In genomic region chr10:35586251-35586650, GRCm38 (mm10) we compare ENCODE assay signal across 25 mouse cellular contexts.
A peak's percentile ranks its signal among the peaks of the same experiment; 100 is the strongest.
DNase-seq lines count a peak whose midpoint lies in the region; ATAC-seq lines count a peak whose summit lies in the region.
"Had no signal": no experiment of that assay in that cellular context is flagged by ENCODE, and none has a peak within 500 bp of the region (broad histone marks: within the 10 kb centered on the region; RNA-seq: fewer than 3 reads in every experiment).

No protein-coding gene starts in this region.

- H3K9ac ChIP-seq in kidney, embryonic 14.5 days (ENCODE audit: low read depth, low read length) = no peak overlapping the region
- H3K9ac ChIP-seq: embryonic facial prominence, embryonic 15.5 days; hindbrain, embryonic 13.5 days; intestine, embryonic 15.5 days had no signal

- H3K27ac ChIP-seq in kidney, embryonic 14.5 days (ENCODE audit: low read depth, low read length) = no peak overlapping the region
- H3K27ac ChIP-seq: embryonic facial prominence, embryonic 15.5 days; forebrain, embryonic 10.5 days; heart, embryonic 10.5 days; hindbrain, embryonic 13.5 days; intestine, embryonic 15.5 days had no signal

- 79% methylated on average over 1 of the region's 1 CpGs for WGBS in kidney, embryonic 14.5 days

- peak; percentile 20 to 32 for DNase-seq in cerebellum, postnatal 10 days
- no peak for DNase-seq in cerebellum, adult 9-11 months
- DNase-seq in retina, postnatal 1 day = peak; percentile 4
- DNase-seq in retina, embryonic 14.5 days (ENCODE audit: low spot score) = no peak
- peak; percentile 2 for DNase-seq in adipocyte (ENCODE audit: low spot score)
- no peak for DNase-seq in frontal cortex, postnatal 25 days (ENCODE audit: low spot score in 2 of 2)
- DNase-seq: adrenal gland, adult 8-10 months; adrenal gland, postnatal 36 days; cerebellum, adult 11 months; cerebellum, adult 8-10 months; cerebellum, postnatal 36 days; gastrocnemius, postnatal 10 days; heart, adult 18-20 months; heart, postnatal 10 days; heart, postnatal 4 days; kidney, adult 2 months had no signal

- no peak overlapping the region for H3K4me3 ChIP-seq in kidney, embryonic 14.5 days (ENCODE audit: low read length)
- H3K4me3 ChIP-seq: embryonic facial prominence, embryonic 15.5 days; erythroblast, embryonic 14.5 days; forebrain, embryonic 10.5 days; heart, embryonic 10.5 days; hindbrain, embryonic 13.5 days; intestine, embryonic 15.5 days had no signal

- no peak overlapping the region for H3K4me2 ChIP-seq in kidney, embryonic 14.5 days (replicated peaks; ENCODE audit: low read depth, low read length)
- H3K4me2 ChIP-seq: embryonic facial prominence, embryonic 15.5 days; hindbrain, embryonic 13.5 days; intestine, embryonic 15.5 days had no signal

- H3K27me3 ChIP-seq in kidney, embryonic 14.5 days (ENCODE audit: control insufficient read depth, insufficient read depth, low read length) = no peaks in the 10 kb centered on the region
- H3K27me3 ChIP-seq: embryonic facial prominence, embryonic 15.5 days; hindbrain, embryonic 13.5 days; intestine, embryonic 15.5 days had no signal

- no peak for ATAC-seq in kidney, embryonic 14.5 days (ENCODE audit: low FRiP score, low TSS enrichment)
- ATAC-seq: CD4-positive, CD25-positive, alpha-beta regulatory T cell, adult 4 months; forebrain, embryonic 14.5 days; intestine, embryonic 15.5 days had no signal

- no peaks in the 10 kb centered on the region for H3K9me3 ChIP-seq in kidney, embryonic 14.5 days (ENCODE audit: control insufficient read depth, low read length)
- H3K9me3 ChIP-seq: embryonic facial prominence, embryonic 15.5 days; forebrain, embryonic 10.5 days; heart, embryonic 10.5 days; hindbrain, embryonic 13.5 days; intestine, embryonic 15.5 days had no signal

- H3K4me1 ChIP-seq in kidney, embryonic 14.5 days (ENCODE audit: control insufficient read depth, insufficient read depth, low read length) = no peaks in the 10 kb centered on the region
- H3K4me1 ChIP-seq: embryonic facial prominence, embryonic 15.5 days; forebrain, embryonic 10.5 days; heart, embryonic 10.5 days; hindbrain, embryonic 13.5 days; intestine, embryonic 15.5 days had no signal

- no peaks in the 10 kb centered on the region for H3K36me3 ChIP-seq in kidney, embryonic 14.5 days (ENCODE audit: control insufficient read depth, insufficient read depth, low read length)
- H3K36me3 ChIP-seq: embryonic facial prominence, embryonic 15.5 days; forebrain, embryonic 10.5 days; heart, embryonic 10.5 days; hindbrain, embryonic 13.5 days; intestine, embryonic 15.5 days had no signal

Comparison
In these comparisons a context has a peak if more than half of its experiments do, and no peak if none do; other contexts are left out.
1. DNase-seq: peak in cerebellum, postnatal 10 days (2 of 2), retina, postnatal 1 day (single experiment) and adipocyte (single experiment); none in cerebellum, adult 9-11 months (single experiment), retina, embryonic 14.5 days (single experiment) and frontal cortex, postnatal 25 days (0 of 2).